Mouse (Mus musculus): ENCODE data around the gene Scyl2.
"Not testable (repeated sequence)": the region's sequence is repeated elsewhere in the genome, so short reads cannot be mapped to it uniquely, and the experiment has no call there.

Scyl2 gene

DNA sequence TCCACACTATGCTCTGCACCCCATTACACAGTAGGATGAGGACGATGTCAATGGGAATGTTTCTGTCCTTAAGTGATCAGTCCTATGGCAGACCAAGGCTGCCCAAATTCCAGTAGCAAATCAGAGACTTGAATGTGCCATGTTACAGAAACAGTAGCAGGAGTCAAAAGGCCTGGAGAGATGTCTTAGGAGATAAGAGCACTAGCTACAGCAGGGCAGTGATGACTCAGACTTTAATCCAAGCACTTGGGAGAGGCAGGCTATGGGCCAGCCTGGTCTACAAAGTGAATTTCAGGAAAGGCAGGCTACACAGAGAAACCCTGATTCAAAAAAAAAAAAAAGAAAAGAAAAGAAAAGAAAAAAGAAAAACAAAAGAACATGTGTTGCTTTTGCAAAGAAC, 6.6 kb downstream of the Scyl2 start:
- no peak for DNase-seq (ENCODE audit: low spot score)

DNA sequence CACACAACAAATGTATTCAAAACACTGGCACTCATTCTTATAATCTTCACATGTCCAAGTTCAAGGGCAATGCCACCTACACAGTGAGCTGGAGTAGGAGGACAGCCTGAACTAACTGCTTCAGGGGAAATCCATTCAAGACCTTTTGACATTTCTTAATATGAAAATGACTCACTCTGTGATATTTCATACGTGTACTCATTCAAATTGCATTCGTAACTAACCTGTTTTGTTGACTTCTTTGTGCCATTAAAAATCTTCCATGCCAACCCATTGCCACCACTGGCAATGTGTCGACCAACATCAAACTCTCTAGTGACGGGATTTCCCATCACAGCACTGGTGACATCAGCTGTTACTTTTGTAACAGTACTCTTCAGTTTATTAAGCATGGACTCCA, 8.0 kb downstream of the Scyl2 start:
- no peak for DNase-seq (ENCODE audit: low spot score)

DNA sequence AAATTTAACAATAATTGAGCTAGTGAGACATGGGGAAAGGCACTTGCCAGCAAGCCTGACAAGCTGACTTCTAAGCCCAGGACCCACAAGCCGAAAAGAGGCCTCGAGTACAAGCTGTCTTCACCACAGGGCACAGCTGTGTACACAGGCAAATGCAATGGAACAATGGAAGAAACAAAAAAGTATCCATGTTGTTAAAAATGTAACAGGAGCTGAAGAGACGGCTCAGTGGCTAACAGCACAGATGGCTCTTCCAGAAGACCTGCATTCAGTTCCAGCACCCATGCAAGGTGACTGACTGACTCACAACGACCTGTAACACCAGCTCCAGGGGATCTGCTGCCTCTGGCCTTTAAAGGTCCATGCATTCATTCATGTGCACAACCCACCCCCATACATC, 9.5 kb downstream of the Scyl2 start:
- DNase-seq (ENCODE audit: low spot score): no peak

DNA sequence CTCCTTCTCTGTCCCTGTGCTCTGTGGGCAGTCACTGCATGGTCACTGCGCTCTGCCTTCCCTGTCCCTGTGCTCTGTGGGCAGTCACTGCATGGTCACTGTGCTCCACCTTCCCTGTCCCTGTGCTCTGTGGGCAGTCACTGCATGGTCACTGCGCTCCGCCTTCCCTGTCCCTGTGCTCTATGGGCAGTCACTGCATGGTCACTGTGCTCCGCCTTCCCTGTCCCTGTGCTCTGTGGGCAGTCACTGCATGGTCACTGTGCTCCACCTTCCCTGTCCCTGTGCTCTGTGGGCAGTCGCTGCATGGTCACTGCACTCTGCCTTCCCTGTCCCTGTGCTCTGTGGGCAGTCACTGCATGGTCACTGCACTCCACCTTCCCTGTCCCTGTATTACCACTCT, 15.7 kb downstream of the Scyl2 start:
- DNase-seq (ENCODE audit: low spot score): not testable (repeated sequence)

DNA sequence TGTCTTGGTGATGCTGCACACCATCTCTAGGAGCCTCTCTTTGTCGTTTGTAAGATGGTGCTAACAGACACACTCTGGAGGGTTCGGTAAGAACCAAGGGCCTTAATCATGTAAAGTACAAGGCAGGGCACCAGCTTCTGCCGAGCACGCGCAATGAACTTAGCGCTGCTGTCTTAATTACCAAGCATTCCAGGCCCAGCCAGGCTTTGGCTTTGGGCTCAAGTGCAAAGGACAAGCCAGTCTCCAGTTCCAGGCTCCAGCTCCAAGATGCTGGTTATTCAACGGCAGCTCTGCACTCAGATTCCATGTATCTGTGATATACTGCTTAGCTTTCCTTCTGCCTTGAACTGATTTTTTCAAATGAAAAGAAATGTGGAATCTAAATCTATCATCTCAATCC, 18.5 kb downstream of the Scyl2 start:
- no peak for DNase-seq (ENCODE audit: low spot score)

DNA sequence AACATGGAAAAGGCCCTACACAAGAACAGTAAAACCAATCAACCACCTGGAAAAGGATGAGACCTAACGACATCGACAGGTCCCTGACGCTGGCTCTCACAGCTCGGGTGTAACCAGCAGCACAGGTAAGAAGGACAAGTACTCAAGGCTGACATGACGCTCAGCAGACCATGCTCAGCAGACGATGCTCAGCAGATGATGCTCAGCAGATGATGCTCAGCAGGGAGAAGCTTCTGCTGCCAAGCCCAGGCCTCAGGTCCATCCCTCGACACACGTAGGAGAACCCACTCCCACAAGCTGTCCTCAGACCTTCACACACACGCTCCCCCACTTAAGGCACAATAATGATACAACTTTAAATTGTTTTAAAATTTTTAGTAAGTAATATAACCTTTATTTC, 20.4 kb downstream of the Scyl2 start:
- no peak for DNase-seq (ENCODE audit: low spot score)

DNA sequence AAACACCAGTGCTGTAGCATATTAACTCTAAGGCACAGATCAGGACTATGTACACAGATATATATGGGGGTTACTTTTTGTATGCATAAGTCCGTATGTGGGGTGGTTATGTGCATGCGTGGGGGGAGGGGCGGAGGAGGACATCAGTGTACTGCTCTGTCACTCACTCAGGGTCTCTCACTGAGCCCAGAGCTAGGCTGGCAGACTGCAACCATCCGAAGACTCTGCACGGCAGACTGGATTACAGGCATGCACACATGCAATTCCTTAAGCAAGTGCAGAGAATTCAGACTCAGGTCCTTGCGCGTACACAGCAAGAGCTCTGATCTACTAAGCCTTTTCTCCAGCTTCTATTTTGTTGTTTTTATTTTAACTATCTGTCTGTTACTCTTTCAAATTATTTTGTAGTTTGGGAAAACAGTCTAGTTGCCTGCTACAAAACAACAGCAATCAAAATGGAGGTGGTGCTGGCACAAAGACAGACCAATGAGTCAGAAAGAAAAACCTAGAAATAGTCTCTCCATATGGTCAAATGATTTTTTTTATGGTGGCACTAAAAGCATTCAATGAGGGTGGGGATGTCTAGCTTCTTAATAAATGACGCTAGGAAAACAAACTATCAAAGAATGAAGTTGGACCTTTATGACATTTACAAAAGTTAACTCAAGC, 21.0 kb downstream of the Scyl2 start:
- no peak for DNase-seq (ENCODE audit: low spot score)

DNA sequence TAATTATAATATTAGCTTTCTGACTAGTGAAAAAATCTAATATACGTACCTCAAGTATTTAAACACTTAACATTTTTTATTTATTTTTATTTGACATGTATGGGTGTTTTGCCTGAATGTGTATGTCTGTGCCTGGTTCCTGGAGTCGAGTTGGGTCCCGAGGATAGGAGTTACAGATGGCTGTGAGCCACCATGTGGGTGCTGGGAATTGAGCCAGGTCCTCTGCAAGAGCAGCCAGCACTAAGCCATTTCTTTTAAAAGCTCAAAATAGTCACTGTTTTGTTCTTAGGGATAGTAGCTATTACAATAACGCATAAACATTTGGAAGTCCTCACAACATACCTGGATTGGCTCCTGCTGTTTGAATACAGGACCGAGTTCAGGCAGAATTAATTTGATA, 29.7 kb downstream of the Scyl2 start:
- DNase-seq (ENCODE audit: low spot score): peak; percentile 68

DNA sequence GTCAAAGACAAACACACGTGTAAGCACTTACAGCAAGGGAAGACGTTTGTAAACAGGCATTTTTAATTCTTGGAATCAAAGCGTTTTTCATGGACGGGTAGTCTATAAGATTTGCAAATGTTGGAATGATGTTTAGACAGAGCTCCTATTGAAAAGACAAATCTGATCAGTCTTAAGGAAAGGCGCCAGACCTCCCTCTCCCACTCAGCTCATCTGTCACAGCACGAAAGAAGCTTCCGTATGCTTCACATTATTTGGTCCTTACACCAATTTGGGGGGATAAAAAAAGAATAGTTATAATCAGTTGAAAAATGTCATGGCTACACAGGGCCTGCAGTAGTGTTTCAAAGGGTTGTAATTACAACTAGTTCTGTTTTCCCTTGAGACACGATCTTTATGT, 33.2 kb downstream of the Scyl2 start:
- DNase-seq (ENCODE audit: low spot score): no peak

DNA sequence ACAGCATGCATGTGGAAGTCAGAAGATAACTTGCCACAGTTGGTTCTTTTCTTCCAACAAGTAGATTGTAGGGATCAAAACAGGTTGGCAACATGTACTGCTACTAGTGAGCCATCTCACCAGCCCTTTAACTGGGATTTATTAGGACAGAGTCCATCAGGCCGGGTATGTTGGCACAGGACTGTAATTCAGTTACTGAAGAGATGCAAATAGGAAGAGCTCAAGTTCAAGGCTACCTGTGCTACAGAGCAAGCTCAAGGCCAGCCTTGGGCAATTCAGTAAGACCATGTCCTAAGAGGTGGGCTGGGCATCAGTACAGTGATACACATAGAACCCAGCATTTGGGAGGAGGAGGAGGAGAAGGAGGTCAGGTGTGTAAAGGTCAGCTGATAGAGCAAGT, 34.4 kb downstream of the Scyl2 start:
- DNase-seq (ENCODE audit: low spot score): no peak

DNA sequence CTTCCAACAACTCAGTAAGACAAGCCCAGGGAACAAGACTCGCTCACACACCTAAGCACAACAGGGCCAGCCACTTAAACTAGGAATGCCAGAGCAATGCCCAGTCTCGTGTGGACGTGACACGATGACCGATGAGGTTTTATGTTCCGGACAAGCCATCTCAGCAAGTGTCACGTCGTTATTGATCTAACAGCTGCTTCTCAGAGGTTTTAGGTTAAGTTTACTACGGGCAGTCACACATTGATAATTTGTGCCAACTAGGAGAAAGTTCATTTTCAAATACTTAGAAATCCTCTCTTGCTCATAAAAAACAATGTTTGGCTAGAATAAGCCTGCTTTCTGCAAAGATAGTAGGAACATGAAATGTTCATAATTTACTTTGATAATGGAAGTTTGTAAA, 39.2 kb downstream of the Scyl2 start:
- DNase-seq (ENCODE audit: low spot score): no peak

DNA sequence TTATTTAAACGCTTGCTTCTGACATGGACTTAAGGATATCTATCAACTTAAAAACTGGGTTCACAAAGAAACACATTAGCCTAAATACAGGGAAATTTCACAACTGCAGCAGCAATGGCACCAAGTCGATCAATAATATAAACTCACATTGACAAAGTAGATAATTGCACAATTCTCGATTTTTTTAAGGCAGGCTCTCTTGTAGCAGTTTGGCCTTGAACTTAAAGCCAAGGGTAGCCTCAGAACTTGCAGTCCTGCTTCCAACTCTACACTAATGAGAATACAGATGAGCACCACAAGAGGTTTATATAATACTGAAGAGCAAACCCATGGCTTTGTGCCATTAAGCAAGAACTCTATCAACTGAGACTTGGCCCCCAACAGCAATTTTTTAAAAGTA, 49.1 kb downstream of the Scyl2 start:
- DNase-seq (ENCODE audit: low spot score): no peak

DNA sequence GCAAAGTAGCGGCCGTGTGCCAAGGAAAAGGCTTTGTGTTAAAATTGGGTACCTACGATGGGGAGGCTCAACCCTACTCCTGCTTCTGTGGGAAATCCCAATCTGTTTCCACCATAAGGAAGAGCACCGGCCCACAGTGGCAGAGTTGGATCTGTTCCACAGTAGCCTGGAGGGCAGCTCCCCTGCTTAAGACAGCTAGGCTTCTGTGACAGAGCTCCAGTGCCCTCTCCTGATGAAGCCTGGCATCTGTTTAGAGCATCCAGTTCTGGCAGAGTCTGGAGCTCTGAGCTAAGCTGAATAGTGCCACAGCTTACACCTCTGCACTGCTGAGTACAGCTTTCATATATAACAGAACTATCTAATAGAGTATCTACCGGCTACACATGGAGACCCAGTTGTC, 51.1 kb downstream of the Scyl2 start:
- DNase-seq (ENCODE audit: low spot score): peak; percentile 27

DNA sequence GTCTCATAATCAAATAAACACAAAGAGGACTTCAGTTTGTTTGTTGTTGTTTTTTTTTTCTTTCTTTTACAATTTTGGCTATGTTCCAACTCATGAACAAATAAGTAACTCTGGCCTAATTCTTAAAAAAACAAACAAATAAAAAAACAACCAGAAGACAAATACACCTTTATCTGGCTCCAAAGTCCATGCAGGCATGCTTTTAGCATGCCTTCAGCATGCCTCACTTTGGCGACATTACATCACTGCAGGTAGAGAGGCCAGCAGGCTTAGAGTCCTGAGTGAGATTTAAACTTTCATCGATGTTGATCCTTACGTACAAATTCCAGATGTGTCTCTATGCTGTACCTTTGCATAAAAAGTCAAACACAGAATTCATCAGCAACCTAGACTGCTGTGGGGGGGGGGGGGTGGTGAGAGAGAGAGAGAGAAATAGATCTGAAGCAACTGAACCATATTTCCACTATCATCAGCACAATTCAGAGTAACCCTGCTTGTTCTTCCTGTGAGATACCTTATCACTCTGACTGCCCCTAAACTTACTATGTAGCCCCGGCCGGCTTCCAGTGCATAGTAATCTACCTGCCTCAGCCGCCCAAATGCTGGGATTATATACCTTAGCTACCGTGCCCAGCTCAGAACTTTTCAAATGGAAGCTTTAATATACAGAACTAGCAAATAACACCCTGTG, 52.2 kb downstream of the Scyl2 start:
- DNase-seq (ENCODE audit: low spot score): no peak

DNA sequence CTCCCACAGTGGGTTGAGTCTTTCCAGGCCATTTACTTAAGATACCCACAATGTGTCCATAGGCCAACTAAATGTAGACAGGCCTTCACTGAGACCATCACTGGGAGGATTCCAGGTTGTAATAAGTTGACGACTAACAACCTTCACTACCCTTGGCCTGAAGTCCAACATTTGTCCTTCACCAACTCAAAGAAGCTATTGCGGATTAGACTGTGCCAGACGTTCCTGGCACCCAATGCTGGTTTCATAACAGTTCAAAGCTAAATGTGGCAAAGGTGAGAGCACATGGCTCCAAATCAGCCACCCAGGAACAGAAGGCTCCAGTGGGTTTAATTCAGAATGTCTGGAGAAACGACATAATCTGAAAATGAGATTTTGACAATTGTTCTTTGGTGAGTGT, 53.0 kb downstream of the Scyl2 start:
- DNase-seq (ENCODE audit: low spot score): peak; percentile 53

DNA sequence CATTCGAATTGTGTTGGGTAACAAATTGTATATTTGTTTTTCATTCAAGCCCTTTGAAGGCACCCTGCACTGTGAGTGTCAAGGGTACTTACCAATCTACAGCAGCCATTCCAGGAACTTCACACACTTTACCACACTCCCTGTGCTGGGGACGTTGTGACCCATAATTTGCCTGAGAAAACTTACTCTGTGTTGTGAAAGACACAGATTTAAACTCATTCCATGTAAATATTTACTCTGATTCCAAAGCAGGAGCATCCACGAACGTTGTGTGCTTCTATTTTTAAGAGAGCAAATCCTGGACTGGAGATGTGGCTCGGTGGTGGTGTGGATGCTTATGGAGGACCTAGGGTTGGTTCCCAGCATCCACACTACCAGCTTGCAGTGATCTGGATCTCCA, 54.3 kb downstream of the Scyl2 start:
- DNase-seq (ENCODE audit: low spot score): no peak

DNA sequence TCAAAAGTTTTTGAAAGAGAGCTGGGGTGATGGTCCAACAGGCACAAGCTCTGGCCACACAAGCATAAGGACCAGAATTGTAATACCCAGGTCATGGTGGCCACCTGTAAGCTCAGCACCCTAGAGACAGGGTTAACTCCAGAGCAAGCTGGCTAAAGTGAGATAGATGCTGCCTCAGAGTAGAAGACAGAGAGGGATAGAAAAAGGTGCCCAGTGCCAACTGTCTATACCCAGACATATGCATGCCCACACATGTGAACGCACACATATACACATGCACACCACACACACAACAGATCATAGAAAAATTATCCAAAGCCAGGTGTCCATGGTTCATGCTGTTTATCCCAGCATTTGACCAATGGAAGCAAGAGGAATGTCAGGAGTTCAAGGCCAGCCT, 55.5 kb downstream of the Scyl2 start:
- no peak for DNase-seq (ENCODE audit: low spot score)

DNA sequence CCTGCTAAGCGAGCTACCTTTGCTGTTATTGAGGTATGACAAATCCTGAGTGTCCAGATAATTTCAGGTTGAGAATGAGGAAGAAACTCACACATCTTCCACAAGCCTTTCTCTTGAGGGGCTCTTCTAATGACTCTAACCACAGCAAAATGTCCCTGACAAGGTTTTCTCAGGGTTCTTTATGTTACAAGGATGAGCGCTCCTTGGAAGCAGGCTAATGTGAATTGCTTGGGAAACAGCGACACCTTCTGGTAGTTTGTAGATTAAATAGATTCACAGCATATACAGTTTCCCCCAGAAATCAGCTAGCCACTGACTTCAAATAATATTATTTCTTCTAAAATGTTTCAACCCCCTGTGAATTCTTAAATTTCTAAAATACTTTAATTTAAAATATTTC, 56.0 kb downstream of the Scyl2 start:
- peak; percentile 83 for DNase-seq (ENCODE audit: low spot score)

DNA sequence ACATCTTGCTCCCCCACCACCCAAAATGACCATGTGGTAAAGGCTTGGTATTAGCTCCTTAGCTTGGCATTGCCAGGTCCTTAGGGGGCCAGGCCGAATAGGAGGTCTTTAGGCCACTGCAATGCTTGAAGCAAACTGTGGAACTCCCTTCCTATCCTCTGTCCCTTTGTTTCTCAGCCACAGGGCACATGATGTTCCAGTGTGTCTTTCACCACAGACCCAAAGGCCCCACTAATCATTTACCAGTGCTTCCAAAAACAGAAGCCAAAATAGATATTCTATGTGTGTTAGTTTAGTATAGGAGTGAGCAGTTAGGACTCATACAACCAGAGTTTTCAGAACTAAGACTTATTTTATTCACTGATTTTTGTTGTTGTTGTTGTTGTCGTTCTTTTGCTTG, 59.4 kb downstream of the Scyl2 start:
- no peak for DNase-seq (ENCODE audit: low spot score)

DNA sequence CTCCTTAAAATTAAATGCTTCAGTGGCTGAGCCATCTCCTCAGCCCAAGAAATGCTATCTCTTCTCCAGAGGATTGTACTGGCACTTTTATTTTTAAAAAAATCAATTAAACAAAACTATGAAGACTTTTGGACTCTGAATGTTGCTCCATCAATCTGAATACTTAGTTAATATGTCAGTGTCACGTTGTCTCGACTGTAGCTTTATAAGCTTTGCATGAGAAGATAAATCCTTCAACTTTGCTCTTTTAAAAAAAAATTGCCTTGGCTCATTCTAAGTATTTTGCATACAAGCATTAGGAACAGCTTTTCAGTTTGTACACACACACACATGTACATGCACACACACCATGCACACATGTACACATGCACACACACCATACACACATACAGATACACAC, 61.9 kb downstream of the Scyl2 start:
- DNase-seq (ENCODE audit: low spot score): no peak

DNA sequence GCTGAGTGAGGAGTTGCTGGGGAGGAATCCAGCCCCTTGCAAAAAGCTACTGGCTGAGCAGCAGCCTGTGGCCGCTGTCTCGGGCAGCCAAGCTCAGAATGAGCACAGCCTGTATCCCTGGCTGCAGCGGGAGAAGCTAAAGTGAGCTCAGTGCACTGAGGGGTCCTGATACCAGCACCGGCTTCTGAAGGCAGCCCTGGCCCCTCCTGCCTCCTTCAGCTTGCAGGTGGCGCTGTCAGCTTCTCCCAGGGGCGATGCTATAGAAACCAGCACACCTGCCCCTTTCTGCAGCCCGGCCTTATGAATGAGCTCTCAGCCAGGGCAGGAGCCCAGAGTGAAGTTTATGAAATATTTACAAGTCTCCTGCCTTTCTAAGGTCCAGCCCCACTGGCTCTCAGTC, 65.0 kb downstream of the Scyl2 start, which contains the start of gene Slc17a8:
TSS of gene Slc17a8 (minus strand) at position 125 of the 400 bp plus-strand sequence.
- DNase-seq (ENCODE audit: low spot score): no peak

DNA sequence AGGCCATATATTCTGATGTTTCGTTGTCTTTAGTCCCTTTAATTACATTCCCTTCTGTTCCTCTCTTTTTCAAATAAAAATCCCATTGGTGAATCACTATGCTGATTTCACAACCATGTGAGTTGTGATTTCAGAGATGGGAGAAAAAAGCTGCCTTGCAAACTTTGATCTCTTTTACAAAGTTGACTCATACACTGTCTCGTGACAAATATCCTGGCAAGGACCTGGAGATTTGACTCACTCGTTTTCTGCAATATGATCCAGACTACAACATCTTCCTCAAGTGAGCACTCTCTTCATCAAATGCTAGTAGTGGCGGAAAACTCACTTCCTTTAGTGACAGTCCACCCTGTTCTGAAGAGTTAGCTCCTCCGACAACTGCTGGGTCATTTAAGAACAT, 86.8 kb downstream of the Scyl2 start:
- peak; percentile 54 for DNase-seq (ENCODE audit: low spot score)

DNA sequence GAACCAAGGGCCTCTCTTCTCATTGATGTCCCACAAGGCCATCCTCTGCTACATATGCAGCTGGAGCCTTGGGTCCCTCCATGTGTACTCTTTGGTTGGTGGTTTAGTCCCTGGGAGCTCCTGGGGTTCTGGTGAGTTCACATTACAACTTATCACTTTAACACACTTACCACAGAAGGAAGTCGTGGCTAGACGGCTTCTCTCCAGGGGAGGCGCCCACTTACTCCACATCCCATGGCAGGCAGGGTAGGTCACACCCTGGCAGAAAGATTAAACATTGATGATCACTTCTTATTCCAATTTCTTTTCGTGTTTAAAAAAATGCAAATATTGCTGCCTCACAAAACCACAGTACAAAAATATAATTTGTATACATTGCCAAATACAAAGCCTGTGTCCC, 88.8 kb downstream of the Scyl2 start:
- DNase-seq (ENCODE audit: low spot score): no peak

DNA sequence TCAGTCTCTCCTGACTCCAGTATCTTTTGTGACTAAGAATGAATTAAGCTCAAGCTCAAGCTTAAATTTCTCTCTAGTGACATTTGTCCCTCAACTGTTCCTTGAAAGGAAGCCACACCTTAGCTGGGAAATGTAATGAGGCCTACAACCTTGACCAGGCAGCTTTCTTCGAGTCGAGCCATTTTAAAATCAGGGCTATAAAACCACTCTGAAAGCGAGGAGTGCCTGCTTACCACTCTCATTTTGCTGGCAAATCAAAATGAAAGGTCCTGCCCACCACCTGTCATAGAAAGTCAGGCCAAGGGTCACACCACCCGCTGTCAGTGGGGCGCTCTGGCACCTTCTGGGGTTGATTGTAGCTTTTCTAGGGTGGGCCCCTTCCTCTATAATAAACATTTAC, 90.2 kb downstream of the Scyl2 start:
- DNase-seq (ENCODE audit: low spot score): no peak
